Mouse (Mus musculus) neural tube, embryonic 10.5 days (tissue): ENCODE data around the gene Rnf7.

Source experiments
- DNase-seq: peaks from one replicate; pipeline ENCODE4 v3.0.0-alpha.2; 2017; ENCODE audit warnings: low spot score; ENCODE audit errors: extremely low spot score

Gene Rnf7

GRCm38 (mm10) chr9:96470266-96470974 is 8.1 kb downstream of the Rnf7 start:
- DNase-seq = no peak

GRCm38 (mm10) chr9:96469556-96470265 is 8.8 kb downstream of the Rnf7 start:
- DNase-seq = no peak

GRCm38 (mm10) chr9:96463708-96464107 is 14.8 kb downstream of the Rnf7 start:
- DNase-seq = no peak

- no peak for DNase-seq
These were observed 16.9 kb downstream of the Rnf7 start for GRCm38 (mm10) chr9:96461607-96462006.

GRCm38 (mm10) chr9:96460117-96460865 is 18.2 kb downstream of the Rnf7 start:
- no peak for DNase-seq

- no peak for DNase-seq
These were observed 22.9 kb downstream of the Rnf7 start for GRCm38 (mm10) chr9:96455618-96456017.

GRCm38 (mm10) chr9:96452956-96453355 is 25.5 kb downstream of the Rnf7 start:
- DNase-seq = no peak

- no peak for DNase-seq
These were observed 27.4 kb downstream of the Rnf7 start for GRCm38 (mm10) chr9:96450900-96451720.

- no peak for DNase-seq
These were observed 29.0 kb downstream of the Rnf7 start for GRCm38 (mm10) chr9:96449514-96449913.

GRCm38 (mm10) chr9:96445351-96445750 is 33.1 kb downstream of the Rnf7 start:
- DNase-seq = no peak

- DNase-seq = no peak
These were observed 36.4 kb downstream of the Rnf7 start for GRCm38 (mm10) chr9:96442081-96442480.

- no peak for DNase-seq
These were observed 40.1 kb downstream of the Rnf7 start for GRCm38 (mm10) chr9:96438334-96438871.

- peak; percentile 65 for DNase-seq
These were observed 40.6 kb downstream of the Rnf7 start for GRCm38 (mm10) chr9:96437805-96438333.

GRCm38 (mm10) chr9:96436901-96437804 is 41.3 kb downstream of the Rnf7 start:
- DNase-seq = no peak

GRCm38 (mm10) chr9:96432575-96432974 is 45.9 kb downstream of the Rnf7 start:
- no peak for DNase-seq

- no peak for DNase-seq
These were observed 47.4 kb downstream of the Rnf7 start for GRCm38 (mm10) chr9:96431081-96431480.

- no peak for DNase-seq
These were observed 50.0 kb downstream of the Rnf7 start for GRCm38 (mm10) chr9:96428336-96429046.

GRCm38 (mm10) chr9:96424027-96424426 is 54.4 kb downstream of the Rnf7 start:
- no peak for DNase-seq
